Mouse (Mus musculus) lung, embryonic 14.5 days (tissue): ENCODE data around the gene Echs1. TPM values are rescaled to one million over a fixed set of nuclear protein-coding genes. Genes with fewer than 3 reads are reported as not detected.

Experiments
- ATAC-seq: fragments of 200-750 bp; cut with Nextera tagmentation; 2 replicates; pipeline ENCODE4 v1.8.0; 2017; ENCODE audit warnings: mild to moderate bottlenecking, moderate TSS enrichment, moderate library complexity; ENCODE audit not compliant: insufficient read depth
- DNase-seq: peaks from one replicate; pipeline ENCODE4 v3.0.0-alpha.2; 2015
- H3K27ac ChIP-seq: fragments of 300-500 bp; sonication (generic); 2 replicates; pipeline ENCODE4 v1.5.1; 2014; ENCODE audit warnings: low read depth, mild to moderate bottlenecking, moderate library complexity
- H3K27me3 ChIP-seq: fragments of 300-500 bp; sonication (generic); 2 replicates; pipeline ENCODE4 v1.6.1; 2014; ENCODE audit warnings: low read length, control low read depth; ENCODE audit not compliant: insufficient read depth
- H3K36me3 ChIP-seq: fragments of 300-500 bp; sonication (generic); 2 replicates; pipeline ENCODE4 v1.6.1; 2014; ENCODE audit warnings: control low read depth; ENCODE audit not compliant: insufficient read depth
- H3K4me1 ChIP-seq: fragments of 300-500 bp; sonication (generic); 2 replicates; pipeline ENCODE4 v1.6.1; 2014; ENCODE audit warnings: antibody characterized with exemption, control low read depth; ENCODE audit not compliant: insufficient read depth
- H3K4me2 ChIP-seq: fragments of 300-500 bp; sonication (generic); 2 replicates; pipeline ENCODE4 v1.6.1; 2014; ENCODE audit warnings: mild to moderate bottlenecking
- H3K4me3 ChIP-seq: fragments of 300-500 bp; sonication (generic); 2 replicates; pipeline ENCODE4 v1.5.1; 2014; ENCODE audit warnings: low read depth, low read length
- H3K9ac ChIP-seq: fragments of 300-500 bp; sonication (generic); 2 replicates; pipeline ENCODE4 v1.6.1; 2014
- H3K9me3 ChIP-seq: fragments of 300-500 bp; sonication (generic); 2 replicates; pipeline ENCODE4 v1.6.1; 2016; ENCODE audit warnings: low read depth, low read length, control low read depth
- CTCF ChIP-seq: IDR thresholded peaks from 2 replicates; pipeline ENCODE4 v1.5.1; 2016; ENCODE audit warnings: antibody characterized with exemption, low read depth
- WGBS: fragments of 180-500 bp; shearing (Covaris S2); extraction: QIAGEN DNeasy Blood & Tissue Kit; methylation state at CpG from one replicate; pipeline ENCODE4 v1.1.7; 2014; 5-methylcytosine and 5-hydroxymethylcytosine counted together
- polyA plus RNA-seq: library from polyadenylated mRNA; unstranded; fragments of >200 nt; fragmentation: Nextera tagmentation; extraction: Ambion mirVana; gene quantifications from 2 replicates; pipeline ENCODE4 v1.2.1, GENCODE M21; 2014

The Echs1 gene
- polyA plus RNA-seq, 1 experiment from 2014 or later, result 148 TPM

GRCm38 (mm10) chr7:140096055-140096454 is 20.2 kb downstream of the Echs1 start:
- Histone ChIP-seq H3K36me3 (no peaks in the 10 kb centered on the region), H3K9ac (no peak overlapping the region), H3K27me3 (no peaks in the 10 kb centered on the region), H3K27ac (no peak overlapping the region), H3K4me2 (no peak overlapping the region), H3K4me3 (no peak overlapping the region), H3K9me3 (no peaks in the 10 kb centered on the region), H3K4me1 (no peaks in the 10 kb centered on the region)
- DNase-seq (no peak), ATAC-seq (no peak)
- TF ChIP-seq CTCF, result no peak

- TF ChIP-seq CTCF, result no peak
- no peak for ATAC-seq
- Histone ChIP-seq H3K27me3 (no peaks in the 10 kb centered on the region), H3K9ac (no peak overlapping the region), H3K4me1 (no peaks in the 10 kb centered on the region), H3K4me2 (no peak overlapping the region), H3K4me3 (no peak overlapping the region), H3K9me3 (no peaks in the 10 kb centered on the region), H3K36me3 (no peaks in the 10 kb centered on the region), H3K27ac (no peak overlapping the region)
- DNase-seq, result no peak
- WGBS, result 35% methylated on average over 1 of the region's 1 CpGs
Measured at GRCm38 (mm10) chr7:140095556-140095955, 20.7 kb downstream of the Echs1 start.

- DNase-seq, result no peak
- H3K36me3 ChIP-seq, result no peaks in the 10 kb centered on the region
- TF ChIP-seq CTCF, result no peak
- H3K27me3 ChIP-seq, result no peaks in the 10 kb centered on the region
- 42% methylated on average over 5 of the region's 5 CpGs for WGBS
- no peaks in the 10 kb centered on the region for H3K4me1 ChIP-seq
- H3K9me3 ChIP-seq, result no peaks in the 10 kb centered on the region
- ATAC-seq, result peak; percentile 31; the same call in 1 of the 2 replicates
- no peak overlapping the region for H3K27ac ChIP-seq
- no peak overlapping the region for H3K4me3 ChIP-seq
- no peak overlapping the region for H3K4me2 ChIP-seq
- no peak overlapping the region for H3K9ac ChIP-seq
Measured at GRCm38 (mm10) chr7:140094954-140095353, 21.3 kb downstream of the Echs1 start.

GRCm38 (mm10) chr7:140092924-140093528 is 23.2 kb downstream of the Echs1 start, which contains the start of gene Prap1:
Prap1 (plus strand) TSS chr7:140093395.
- Histone ChIP-seq H3K4me3 (no peak within 1 kb of the TSS), H3K27ac (no peak within 1 kb of the TSS), H3K4me2 (no peak within 1 kb of the TSS), H3K4me1 (no peaks in the 10 kb centered on the region), H3K36me3 (no peaks in the 10 kb centered on the region), H3K27me3 (no peaks in the 10 kb centered on the region), H3K9ac (no peak within 1 kb of the TSS), H3K9me3 (no peaks in the 10 kb centered on the region)
- DNase-seq (no peak), ATAC-seq (no peak)
- 70% methylated on average over 5 of the region's 5 CpGs for WGBS
- TF ChIP-seq CTCF, result no peak

- no peak overlapping the region for H3K4me3 ChIP-seq
- no peaks in the 10 kb centered on the region for H3K9me3 ChIP-seq
- no peaks in the 10 kb centered on the region for H3K36me3 ChIP-seq
- H3K4me2 ChIP-seq, result no peak overlapping the region
- no peak for ATAC-seq
- no peak for TF ChIP-seq CTCF
- DNase-seq, result no peak
- H3K27me3 ChIP-seq, result no peaks in the 10 kb centered on the region
- no peak overlapping the region for H3K9ac ChIP-seq
- 70% methylated on average over 10 of the region's 10 CpGs for WGBS
- H3K4me1 ChIP-seq, result no peaks in the 10 kb centered on the region
- no peak overlapping the region for H3K27ac ChIP-seq
Measured at GRCm38 (mm10) chr7:140090601-140091000, 25.7 kb downstream of the Echs1 start.

- no peak within 1 kb of the TSS for H3K4me2 ChIP-seq
- H3K4me3 ChIP-seq, result no peak within 1 kb of the TSS
- no peaks in the 10 kb centered on the region for H3K9me3 ChIP-seq
- H3K4me1 ChIP-seq, result no peaks in the 10 kb centered on the region
- H3K27me3 ChIP-seq, result peaks cover 26% of the 10 kb centered on the region
- DNase-seq (peak; percentile 59), ATAC-seq (peak; percentile 29; the same call in 1 of the 2 replicates)
- 5% methylated on average over 18 of the region's 18 CpGs for WGBS
- no peak within 1 kb of the TSS for H3K9ac ChIP-seq
- H3K27ac ChIP-seq, result no peak within 1 kb of the TSS
- TF ChIP-seq CTCF, result peak; percentile 69
- H3K36me3 ChIP-seq, result no peaks in the 10 kb centered on the region
Measured at GRCm38 (mm10) chr7:140082242-140082678, 34.0 kb downstream of the Echs1 start, which contains the start of gene Caly. Caly (minus strand) TSS chr7:140082548.

- Histone ChIP-seq H3K9ac (no peak overlapping the region), H3K27me3 (peaks cover 26% of the 10 kb centered on the region), H3K4me3 (no peak overlapping the region), H3K9me3 (no peaks in the 10 kb centered on the region), H3K4me1 (no peaks in the 10 kb centered on the region), H3K27ac (no peak overlapping the region), H3K4me2 (no peak overlapping the region), H3K36me3 (no peaks in the 10 kb centered on the region)
- 16% methylated on average over 20 of the region's 20 CpGs for WGBS
- DNase-seq (no peak), ATAC-seq (peak; percentile 10; the same call in 1 of the 2 replicates)
- TF ChIP-seq CTCF, result no peak
Measured at GRCm38 (mm10) chr7:140081408-140082241, 34.7 kb downstream of the Echs1 start.
